Mouse (Mus musculus) liver, adult 2 months (tissue): ENCODE results near the gene Cdk19. TPM values are rescaled to one million over a fixed set of nuclear protein-coding genes. Genes with fewer than 3 reads are reported as not detected.
"Not testable (repeated sequence)": the region's sequence is repeated elsewhere in the genome, so short reads cannot be mapped to it uniquely, and the experiment has no call there.

Experiments used
- DNase-seq: peaks from one replicate; pipeline ENCODE4 v3.0.0-alpha.2; 2011; ENCODE audit warnings: low read depth, low spot score; ENCODE audit errors: extremely low read depth
- H3K27ac ChIP-seq: fragments of 200-500 bp; replicated peaks from 2 replicates; pipeline ENCODE4 v1.5.1; 2012; ENCODE audit warnings: low read depth, mild to moderate bottlenecking, control low read depth, inconsistent platforms, low read length; ENCODE audit not compliant: insufficient read depth
- H3K27me3 ChIP-seq: fragments of 200-500 bp; 2 replicates; pipeline ENCODE4 v1.6.1; 2012; ENCODE audit warnings: mild to moderate bottlenecking, moderate library complexity, low read length, inconsistent platforms; ENCODE audit not compliant: control insufficient read depth, insufficient read depth
- H3K36me3 ChIP-seq: fragments of 200-500 bp; 2 replicates; pipeline ENCODE4 v1.6.1; 2012; ENCODE audit warnings: low read length, inconsistent platforms; ENCODE audit not compliant: control insufficient read depth, insufficient read depth
- H3K4me1 ChIP-seq: fragments of 200-500 bp; 2 replicates; pipeline ENCODE4 v1.6.1; 2011; ENCODE audit warnings: low read length; ENCODE audit not compliant: control insufficient read depth, insufficient read depth
- H3K4me3 ChIP-seq: fragments of 200-500 bp; 2 replicates; pipeline ENCODE4 v1.5.1; 2011; ENCODE audit warnings: low read depth, mild to moderate bottlenecking, control low read depth, low read length, moderate library complexity; ENCODE audit not compliant: insufficient read depth
- H3K79me2 ChIP-seq: fragments of 200-500 bp; 2 replicates; pipeline ENCODE4 v1.6.1; 2012; ENCODE audit warnings: inconsistent platforms, mild to moderate bottlenecking, low read length, moderate library complexity; ENCODE audit not compliant: control insufficient read depth, insufficient read depth
- H3K9ac ChIP-seq: fragments of 200-500 bp; 2 replicates; pipeline ENCODE4 v1.6.1; 2012; ENCODE audit warnings: low read depth, mild to moderate bottlenecking, control low read depth, inconsistent platforms, low read length
- CTCF ChIP-seq: fragments of 200-500 bp; IDR thresholded peaks from 2 replicates; pipeline ENCODE4 v1.5.1; 2011; ENCODE audit warnings: low read depth, low read length, control low read depth
- POLR2A ChIP-seq: fragments of 200-500 bp; IDR thresholded peaks from 2 replicates; pipeline ENCODE4 v1.6.1; 2011; ENCODE audit warnings: low read length, control low read depth; ENCODE audit not compliant: insufficient read depth; ENCODE audit errors: extremely low read depth
- WGBS: fragments of 180-500 bp; shearing (Covaris S2); methylation state at CpG from one replicate; pipeline ENCODE4 v1.1.7; 2018; 5-methylcytosine and 5-hydroxymethylcytosine counted together
- polyA plus RNA-seq: library from polyadenylated mRNA; depleted of rRNA; stranded (reverse); fragments of >200 nt; gene quantifications from 2 replicates; pipeline ENCODE4 v1.2.3, GENCODE M21; 2012; rRNA removed
- total RNA-seq: library from RNA; depleted of rRNA; stranded (reverse); fragments of >200 nt; gene quantifications from 2 replicates; pipeline ENCODE4 v1.2.3, GENCODE M21; 2014; rRNA removed

Gene Cdk19
- total and polyA plus RNA-seq, 2 experiments: 1.4 to 4.3 TPM

- Histone ChIP-seq H3K36me3 (no peaks in the 10 kb centered on the region), H3K79me2 (no peaks in the 10 kb centered on the region), H3K4me3 (no peak overlapping the region), H3K27ac (no peak overlapping the region), H3K4me1 (no peaks in the 10 kb centered on the region), H3K27me3 (no peaks in the 10 kb centered on the region), H3K9ac (no peak overlapping the region)
- DNase-seq: no peak
- 52% methylated on average over 3 of the region's 3 CpGs for WGBS
- no peak for TF ChIP-seq CTCF
- TF ChIP-seq POLR2A: no peak
Observed at GRCm38 (mm10) chr10:40530661-40531060, 191.3 kb downstream of the Cdk19 start.

DNA sequence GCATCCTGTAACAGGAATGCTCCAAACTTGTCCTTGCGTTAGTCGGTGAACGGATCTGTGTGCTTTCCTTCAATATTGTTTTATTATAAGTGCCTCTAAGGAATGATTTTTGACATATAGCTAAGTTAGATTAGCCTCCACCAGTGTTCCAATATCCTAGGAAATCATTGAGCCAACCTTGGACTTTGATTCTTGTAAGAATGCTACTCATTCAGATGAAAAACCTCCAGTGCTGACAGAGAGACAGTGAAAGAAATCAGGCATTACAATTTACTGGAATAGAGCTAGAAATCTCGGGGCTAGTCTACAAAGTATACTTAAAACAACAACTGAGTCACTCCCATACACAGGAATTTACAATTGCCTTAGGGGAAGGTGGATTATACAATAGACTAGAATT, 193.2 kb downstream of the Cdk19 start:
- not testable (repeated sequence) for H3K27ac ChIP-seq, H3K4me3 ChIP-seq, H3K9ac ChIP-seq, H3K79me2 ChIP-seq, H3K27me3 ChIP-seq, DNase-seq, H3K36me3 ChIP-seq, H3K4me1 ChIP-seq
- 90% methylated on average over 4 of the region's 4 CpGs for WGBS

Other genes starting within 250 kb of the Cdk19 start
- gene Slc16a10, start 197.3 kb upstream of the Cdk19 start, total RNA-seq: 72.2 and 76.0 TPM in 2 replicates
- 55.4 and 61.4 TPM in 2 replicates for gene Slc16a10, start 197.3 kb upstream of the Cdk19 start, polyA plus RNA-seq
- gene Rpf2, start 92.5 kb upstream of the Cdk19 start, total RNA-seq: 7.4 and 11.2 TPM in 2 replicates
- gene Rpf2, start 92.5 kb upstream of the Cdk19 start, polyA plus RNA-seq: 1.7 and 1.8 TPM in 2 replicates
- 6.5 and 7.7 TPM in 2 replicates for gene Gtf3c6, start 81.5 kb upstream of the Cdk19 start, total RNA-seq
- 3.0 and 3.1 TPM in 2 replicates for gene Gtf3c6, start 81.5 kb upstream of the Cdk19 start, polyA plus RNA-seq
- gene Amd1, start 37.4 kb upstream of the Cdk19 start, total RNA-seq: 24.4 and 27.1 TPM in 2 replicates
- gene Amd1, start 37.4 kb upstream of the Cdk19 start, polyA plus RNA-seq: 6.2 and 6.9 TPM in 2 replicates
- not detected in 2 replicates for gene Slc22a16, start 230.8 kb downstream of the Cdk19 start, total RNA-seq
- gene Slc22a16, start 230.8 kb downstream of the Cdk19 start, polyA plus RNA-seq: not detected in 2 replicates